Mouse (Mus musculus) adipose tissue, adult 10 weeks (tissue): ENCODE measurements around the gene Ctu2. TPM values are rescaled to one million over a fixed set of nuclear protein-coding genes. Genes with fewer than 3 reads are reported as not detected.

Experiments used
- polyA plus RNA-seq: library from polyadenylated mRNA; stranded (reverse); fragments of 350-450 nt; fragmentation: Illumina TruSeq; extraction: RNeasy Lipid Tissue Mini Kit (QIAGEN cat#74804); gene quantifications from one replicate; pipeline ENCODE4 v1.2.3, GENCODE M21; 2014; ENCODE audit warnings: low read depth, low replicate concordance

Ctu2 gene
- 14.8 TPM for polyA plus RNA-seq

GRCm38 (mm10) chr8:122475580-122476320 lies at the start of gene Ctu2, which contains the start of gene Rnf166:
TSS of gene Ctu2 (plus strand) at chr8:122476143.
TSS of gene Rnf166 (minus strand) at chr8:122476064.

GRCm38 (mm10) chr8:122432443-122433268 lies 43.3 kb upstream of the Ctu2 start, which contains the start of gene Cyba:
TSS of gene Cyba (minus strand) at chr8:122432930.

GRCm38 (mm10) chr8:122443262-122444006 lies 32.5 kb upstream of the Ctu2 start, which contains the start of gene Mvd:
TSS of gene Mvd (minus strand) at chr8:122443422.

GRCm38 (mm10) chr8:122460524-122461472 lies 15.1 kb upstream of the Ctu2 start, which contains the start of gene Snai3:
TSS of gene Snai3 (minus strand) at chr8:122460733.

Other genes with a start within 250 kb of the Ctu2 start
- 13.1 TPM for gene Zfpm1, start 194.0 kb upstream of the Ctu2 start, polyA plus RNA-seq
- gene Trhr2, start 115.4 kb upstream of the Ctu2 start, polyA plus RNA-seq = not detected
- gene Zc3h18, start 99.5 kb upstream of the Ctu2 start, polyA plus RNA-seq = 28.3 TPM
- not detected for gene Il17c, start 54.1 kb upstream of the Ctu2 start, polyA plus RNA-seq
- gene Cyba, start 43.2 kb upstream of the Ctu2 start, polyA plus RNA-seq = 74.7 TPM
- gene Mvd, start 32.7 kb upstream of the Ctu2 start, polyA plus RNA-seq = 18.9 TPM
- gene Snai3, start 15.4 kb upstream of the Ctu2 start, polyA plus RNA-seq = 0.99 TPM
- 31.9 TPM for gene Rnf166, start 79 bp upstream of the Ctu2 start, polyA plus RNA-seq
- gene Piezo1, start 75.2 kb downstream of the Ctu2 start, polyA plus RNA-seq = 60.3 TPM
- gene Cdt1, start 91.9 kb downstream of the Ctu2 start, polyA plus RNA-seq = 2.5 TPM
- 31.6 TPM for gene Aprt, start 100.8 kb downstream of the Ctu2 start, polyA plus RNA-seq
- 16.0 TPM for gene Galns, start 135.3 kb downstream of the Ctu2 start, polyA plus RNA-seq
- gene Trappc2l, start 135.5 kb downstream of the Ctu2 start, polyA plus RNA-seq = 46.1 TPM
- not detected for gene Pabpn1l, start 146.6 kb downstream of the Ctu2 start, polyA plus RNA-seq
- gene Cbfa2t3, start 223.0 kb downstream of the Ctu2 start, polyA plus RNA-seq = 5.3 TPM